Mouse (Mus musculus): Measurements from ENCODE around the gene Cela3b. TPM values are rescaled to one million over a fixed set of nuclear protein-coding genes. Genes with fewer than 3 reads are reported as not detected.

Gene Cela3b
- polyA plus RNA-seq, 1 experiment from 2014 or later, result not detected

DNA sequence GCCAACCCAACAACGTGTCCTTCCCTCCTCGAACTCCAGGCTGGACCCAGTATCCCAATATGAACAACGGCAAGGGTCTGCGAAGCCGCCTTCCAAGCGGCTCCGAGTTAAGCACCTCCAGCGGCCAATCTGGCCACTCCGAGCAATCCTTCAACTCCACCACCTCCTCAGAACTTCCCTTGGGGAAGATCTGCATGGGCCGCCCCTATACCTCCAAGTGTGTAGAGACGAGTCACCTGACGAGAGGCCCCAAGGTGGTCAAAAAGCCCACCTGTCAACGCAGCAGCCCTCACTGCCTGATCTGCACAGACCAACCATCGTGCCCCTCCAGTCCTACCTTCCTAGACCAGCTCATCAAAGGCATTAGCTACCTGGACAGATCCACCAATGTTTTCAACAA, 24.2 kb upstream of the Cela3b start:
- Histone ChIP-seq H3K27me3 (ENCODE audit: control insufficient read depth, insufficient read depth, low read depth, low read length) (no peaks in the 10 kb centered on the region), H3K36me3 (ENCODE audit: control insufficient read depth, insufficient read depth, low read length) (no peaks in the 10 kb centered on the region), H3K4me3 (ENCODE audit: low read depth, low read length) (no peak overlapping the region), H3K4me1 (ENCODE audit: control insufficient read depth, insufficient read depth, low read length) (no peaks in the 10 kb centered on the region), H3K9ac (ENCODE audit: low read depth, low read length) (no peak overlapping the region), H3K9me3 (replicated peaks; ENCODE audit: control insufficient read depth, low read length, poor library complexity, severe bottlenecking) (no peaks in the 10 kb centered on the region), H3K27ac (ENCODE audit: low read length) (no peak overlapping the region), H3K4me2 (ENCODE audit: low read length) (no peak overlapping the region)
- ATAC-seq, result no peak
- WGBS, result 89% methylated on average over 14 of the region's 14 CpGs

DNA sequence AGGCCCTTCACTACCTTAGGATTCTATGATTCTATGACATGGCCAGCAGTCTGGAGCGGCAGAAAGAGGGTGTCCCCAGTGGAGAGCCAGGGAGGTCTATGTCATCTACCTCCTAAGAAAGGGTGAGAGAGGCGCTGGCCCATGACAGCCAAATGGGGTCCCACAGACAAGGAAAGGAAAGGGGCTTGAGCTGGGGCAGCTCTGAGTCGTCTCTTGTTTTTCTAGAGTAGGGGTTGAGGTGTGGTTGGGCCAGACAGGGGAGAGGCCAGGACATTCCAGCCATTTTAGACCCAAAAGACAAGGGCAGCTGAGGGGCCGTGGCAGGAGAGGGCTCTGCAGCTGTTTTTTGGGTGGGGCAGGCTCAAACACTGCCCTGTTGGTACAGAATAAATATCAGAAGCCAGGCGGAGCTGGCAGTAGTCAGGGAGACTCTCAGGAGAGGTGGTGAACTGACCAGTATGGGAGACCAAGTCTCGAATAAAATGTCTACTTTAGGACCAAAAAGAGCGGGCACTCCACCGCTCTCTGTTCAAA, 23.0 kb upstream of the Cela3b start, which contains the start of gene 1700013G24Rik:
Gene 1700013G24Rik, plus strand, starts transcription at position 51 of the 534 bp plus-strand sequence.
- 80% methylated on average over 8 of the region's 8 CpGs for WGBS
- Histone ChIP-seq H3K27me3 (ENCODE audit: control insufficient read depth, insufficient read depth, low read depth, low read length) (no peaks in the 10 kb centered on the region), H3K27ac (ENCODE audit: low read length) (no peak within 1 kb of the TSS), H3K4me3 (ENCODE audit: low read depth, low read length) (no peak within 1 kb of the TSS), H3K36me3 (ENCODE audit: control insufficient read depth, insufficient read depth, low read length) (no peaks in the 10 kb centered on the region), H3K4me2 (ENCODE audit: low read length) (no peak within 1 kb of the TSS), H3K9me3 (replicated peaks; ENCODE audit: control insufficient read depth, low read length, poor library complexity, severe bottlenecking) (no peaks in the 10 kb centered on the region), H3K9ac (ENCODE audit: low read depth, low read length) (no peak within 1 kb of the TSS), H3K4me1 (ENCODE audit: control insufficient read depth, insufficient read depth, low read length) (no peaks in the 10 kb centered on the region)
- no peak for ATAC-seq

DNA sequence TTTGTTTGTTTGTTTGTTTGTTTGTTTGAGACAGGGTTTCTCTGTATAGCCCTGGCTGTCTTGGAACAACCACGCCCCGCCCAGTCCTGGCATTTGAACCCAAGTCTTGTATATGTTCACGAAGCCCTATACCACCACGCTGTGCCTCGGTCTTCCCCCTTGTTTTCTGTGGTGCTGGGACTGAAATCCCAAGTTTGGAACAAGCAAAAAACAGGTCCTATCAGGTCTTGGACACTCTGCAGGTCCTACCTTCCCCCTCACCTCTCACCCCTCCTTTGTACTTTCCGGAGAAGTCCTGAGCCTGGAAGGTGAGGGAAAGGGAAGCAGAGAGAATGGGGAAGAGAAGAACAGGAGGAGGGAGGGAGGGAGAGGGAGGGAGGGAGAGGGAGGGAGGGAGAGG, 21.9 kb upstream of the Cela3b start:
- Histone ChIP-seq H3K4me1 (ENCODE audit: control insufficient read depth, insufficient read depth, low read length) (no peaks in the 10 kb centered on the region), H3K9me3 (replicated peaks; ENCODE audit: control insufficient read depth, low read length, poor library complexity, severe bottlenecking) (no peaks in the 10 kb centered on the region), H3K4me2 (ENCODE audit: low read length) (no peak overlapping the region), H3K27ac (ENCODE audit: low read length) (no peak overlapping the region), H3K4me3 (ENCODE audit: low read depth, low read length) (no peak overlapping the region), H3K36me3 (ENCODE audit: control insufficient read depth, insufficient read depth, low read length) (no peaks in the 10 kb centered on the region), H3K9ac (ENCODE audit: low read depth, low read length) (no peak overlapping the region), H3K27me3 (ENCODE audit: control insufficient read depth, insufficient read depth, low read depth, low read length) (no peaks in the 10 kb centered on the region)
- no peak for ATAC-seq
- 98% methylated on average over 5 of the region's 6 CpGs for WGBS

DNA sequence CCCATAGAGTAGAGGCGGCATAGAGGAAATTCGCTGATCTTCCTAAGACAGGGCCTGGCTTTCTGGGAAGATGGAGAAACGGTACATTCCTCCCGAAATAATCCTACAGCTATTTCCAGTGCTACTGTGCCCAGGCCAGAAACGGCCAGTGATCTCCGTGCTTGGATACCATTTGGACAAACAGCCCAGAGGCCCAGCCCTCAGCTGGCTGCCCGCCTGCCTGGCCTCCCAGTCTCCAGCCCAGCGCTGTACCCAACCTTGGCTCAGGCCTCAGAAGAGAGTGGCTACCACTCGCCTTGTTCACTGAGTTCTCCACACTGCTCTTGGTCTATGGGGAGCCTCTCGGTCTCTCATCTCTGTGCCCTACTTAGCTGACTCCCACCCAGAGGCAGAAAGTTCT, 19.4 kb upstream of the Cela3b start:
- Histone ChIP-seq H3K27me3 (ENCODE audit: control insufficient read depth, insufficient read depth, low read depth, low read length) (no peaks in the 10 kb centered on the region), H3K4me3 (ENCODE audit: low read depth, low read length) (no peak overlapping the region), H3K4me1 (ENCODE audit: control insufficient read depth, insufficient read depth, low read length) (no peaks in the 10 kb centered on the region), H3K9me3 (replicated peaks; ENCODE audit: control insufficient read depth, low read length, poor library complexity, severe bottlenecking) (no peaks in the 10 kb centered on the region), H3K9ac (ENCODE audit: low read depth, low read length) (no peak overlapping the region), H3K4me2 (ENCODE audit: low read length) (no peak overlapping the region), H3K36me3 (ENCODE audit: control insufficient read depth, insufficient read depth, low read length) (no peaks in the 10 kb centered on the region), H3K27ac (ENCODE audit: low read length) (no peak overlapping the region)
- 88% methylated on average over 10 of the region's 10 CpGs for WGBS
- ATAC-seq, result no peak

DNA sequence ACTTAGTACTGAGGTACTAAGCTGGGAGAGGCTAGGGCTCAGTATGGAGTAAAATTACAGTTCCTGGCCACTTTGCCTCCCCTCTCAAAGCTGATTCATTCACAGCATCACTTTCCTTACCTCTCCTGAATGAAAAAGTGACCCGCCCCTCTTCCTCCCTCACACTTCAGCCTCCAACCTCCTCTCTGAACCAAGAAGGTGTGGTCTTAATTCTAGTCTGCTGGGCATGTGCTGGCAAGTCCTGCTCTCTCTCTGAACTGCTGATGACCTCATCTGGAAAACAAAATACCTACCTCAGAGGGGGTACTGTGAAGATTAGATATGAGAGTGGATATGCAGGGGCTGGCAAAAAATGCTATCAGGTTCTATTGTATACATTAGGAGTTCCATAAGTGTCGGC, 18.8 kb upstream of the Cela3b start:
- Histone ChIP-seq H3K4me3 (ENCODE audit: low read depth, low read length) (no peak overlapping the region), H3K36me3 (ENCODE audit: control insufficient read depth, insufficient read depth, low read length) (no peaks in the 10 kb centered on the region), H3K9ac (ENCODE audit: low read depth, low read length) (no peak overlapping the region), H3K27me3 (ENCODE audit: control insufficient read depth, insufficient read depth, low read depth, low read length) (no peaks in the 10 kb centered on the region), H3K27ac (ENCODE audit: low read length) (no peak overlapping the region), H3K4me2 (ENCODE audit: low read length) (no peak overlapping the region), H3K9me3 (replicated peaks; ENCODE audit: control insufficient read depth, low read length, poor library complexity, severe bottlenecking) (no peaks in the 10 kb centered on the region), H3K4me1 (ENCODE audit: control insufficient read depth, insufficient read depth, low read length) (no peaks in the 10 kb centered on the region)
- WGBS, result 75% methylated on average over 2 of the region's 2 CpGs
- ATAC-seq, result no peak

DNA sequence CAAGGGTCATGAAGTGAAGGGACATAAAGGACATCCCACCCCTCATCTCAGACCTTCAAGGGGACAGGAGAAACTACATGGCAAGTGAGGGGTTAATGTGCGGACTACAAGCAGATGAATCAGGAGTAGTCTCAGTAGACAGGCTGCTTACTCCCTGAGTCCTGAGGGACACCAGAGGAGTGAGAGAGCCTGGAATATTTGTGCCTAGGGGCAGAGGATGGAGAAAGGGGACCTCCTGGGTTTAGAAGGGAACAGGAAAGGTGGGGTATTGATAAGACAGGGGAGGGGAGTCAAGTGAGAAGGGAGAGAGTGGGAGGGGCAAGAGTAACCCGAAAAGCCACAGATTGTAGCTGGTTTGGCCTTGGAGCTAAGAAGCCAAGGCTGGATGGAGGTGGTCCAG, 18.3 kb upstream of the Cela3b start:
- Histone ChIP-seq H3K4me1 (ENCODE audit: control insufficient read depth, insufficient read depth, low read length) (no peaks in the 10 kb centered on the region), H3K4me2 (ENCODE audit: low read length) (no peak overlapping the region), H3K36me3 (ENCODE audit: control insufficient read depth, insufficient read depth, low read length) (no peaks in the 10 kb centered on the region), H3K27ac (ENCODE audit: low read length) (no peak overlapping the region), H3K9me3 (replicated peaks; ENCODE audit: control insufficient read depth, low read length, poor library complexity, severe bottlenecking) (no peaks in the 10 kb centered on the region), H3K4me3 (ENCODE audit: low read depth, low read length) (no peak overlapping the region), H3K27me3 (ENCODE audit: control insufficient read depth, insufficient read depth, low read depth, low read length) (no peaks in the 10 kb centered on the region), H3K9ac (ENCODE audit: low read depth, low read length) (no peak overlapping the region)
- WGBS, result 57% methylated on average over 2 of the region's 2 CpGs
- ATAC-seq, result no peak

DNA sequence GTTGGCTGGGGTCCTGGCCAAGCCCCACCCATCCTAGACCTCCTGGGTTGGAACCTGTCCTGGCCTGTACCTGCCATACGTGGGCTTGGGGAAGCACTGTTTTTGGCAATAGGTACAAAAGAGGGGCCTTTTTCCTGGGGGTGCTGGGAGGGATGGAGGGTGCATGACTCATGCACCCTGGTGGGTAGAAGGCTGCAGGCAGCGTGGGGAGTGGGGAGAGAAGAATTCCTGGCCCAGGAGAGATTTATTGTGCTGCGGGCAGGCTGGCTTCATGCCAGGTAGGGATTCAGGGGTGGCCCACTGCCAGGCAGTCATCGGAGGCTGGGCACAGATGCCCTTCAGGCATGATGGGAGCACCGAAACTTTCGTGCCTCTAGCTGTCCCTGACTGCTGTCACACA, 17.9 kb upstream of the Cela3b start:
- Histone ChIP-seq H3K4me2 (ENCODE audit: low read length) (no peak overlapping the region), H3K27me3 (ENCODE audit: control insufficient read depth, insufficient read depth, low read depth, low read length) (no peaks in the 10 kb centered on the region), H3K9me3 (replicated peaks; ENCODE audit: control insufficient read depth, low read length, poor library complexity, severe bottlenecking) (no peaks in the 10 kb centered on the region), H3K4me1 (ENCODE audit: control insufficient read depth, insufficient read depth, low read length) (no peaks in the 10 kb centered on the region), H3K4me3 (ENCODE audit: low read depth, low read length) (no peak overlapping the region), H3K9ac (ENCODE audit: low read depth, low read length) (no peak overlapping the region), H3K36me3 (ENCODE audit: control insufficient read depth, insufficient read depth, low read length) (no peaks in the 10 kb centered on the region), H3K27ac (ENCODE audit: low read length) (no peak overlapping the region)
- 40% methylated on average over 6 of the region's 6 CpGs for WGBS
- ATAC-seq, result no peak

DNA sequence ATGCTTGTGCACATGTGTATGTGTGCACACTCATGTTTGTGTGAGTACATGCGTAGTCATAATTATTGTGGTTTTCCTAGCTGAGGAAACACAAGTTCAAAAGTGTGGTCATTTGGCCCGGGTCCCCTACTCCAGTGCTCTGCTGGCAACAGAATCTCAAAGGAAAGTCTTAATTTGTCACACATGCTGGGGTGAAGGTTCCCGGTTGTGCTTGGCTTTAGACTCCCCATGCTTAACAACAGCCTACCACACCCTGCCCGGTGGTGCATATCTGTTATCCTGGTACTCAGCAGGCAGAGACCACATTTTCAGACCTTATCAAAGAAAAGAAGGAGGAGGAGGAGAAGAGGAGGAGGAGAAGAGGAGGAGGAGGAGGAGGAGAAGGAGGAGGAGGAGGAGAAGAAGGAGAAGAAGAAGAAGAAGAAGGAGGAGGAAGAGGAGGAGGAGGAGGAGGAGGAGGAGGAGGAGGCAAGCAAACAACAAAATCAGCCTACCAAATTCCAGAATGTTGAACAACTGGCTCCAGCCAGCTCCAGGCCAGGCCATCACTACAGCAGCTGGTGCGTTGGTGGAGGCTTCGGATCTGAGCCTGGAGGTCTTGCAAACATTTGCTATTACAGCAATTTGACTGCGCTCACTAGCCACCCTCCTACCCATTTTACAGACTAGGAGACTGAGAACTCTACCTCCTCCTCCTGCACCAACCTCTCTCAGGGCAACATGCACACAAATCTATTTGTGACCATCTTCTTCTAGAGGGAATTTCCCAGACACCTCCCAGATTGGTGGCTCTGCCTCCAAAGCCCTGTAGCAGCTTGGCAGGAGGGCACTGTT, 17.2 kb upstream of the Cela3b start:
- Histone ChIP-seq H3K36me3 (ENCODE audit: control insufficient read depth, insufficient read depth, low read length) (no peaks in the 10 kb centered on the region), H3K9me3 (replicated peaks; ENCODE audit: control insufficient read depth, low read length, poor library complexity, severe bottlenecking) (no peaks in the 10 kb centered on the region), H3K4me1 (ENCODE audit: control insufficient read depth, insufficient read depth, low read length) (no peaks in the 10 kb centered on the region), H3K4me3 (ENCODE audit: low read depth, low read length) (no peak overlapping the region), H3K4me2 (ENCODE audit: low read length) (no peak overlapping the region), H3K27me3 (ENCODE audit: control insufficient read depth, insufficient read depth, low read depth, low read length) (no peaks in the 10 kb centered on the region), H3K27ac (ENCODE audit: low read length) (no peak overlapping the region), H3K9ac (ENCODE audit: low read depth, low read length) (no peak overlapping the region)
- WGBS, result 74% methylated on average over 7 of the region's 7 CpGs
- ATAC-seq, result no peak

DNA sequence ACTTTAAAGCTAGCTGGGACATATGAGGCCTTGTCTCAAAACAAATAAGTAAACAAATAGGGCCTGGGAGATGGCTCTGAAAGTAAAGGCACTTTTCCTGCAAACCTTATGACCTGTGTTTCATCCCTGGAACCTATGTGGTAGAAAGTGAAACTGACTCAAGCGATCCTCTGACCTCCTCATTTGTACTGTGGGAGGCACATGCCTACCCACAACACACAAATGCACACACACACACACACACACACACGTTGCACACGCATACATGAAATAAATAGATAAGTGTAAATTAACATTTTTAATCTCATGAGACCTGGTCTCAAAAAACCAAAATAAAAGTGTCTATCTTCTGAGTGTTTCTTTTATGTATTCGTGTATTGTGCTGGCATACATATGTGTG, 15.5 kb upstream of the Cela3b start:
- H3K9ac ChIP-seq (ENCODE audit: low read depth, low read length), result no peak overlapping the region
- H3K4me3 ChIP-seq (ENCODE audit: low read depth, low read length), result no peak overlapping the region
- no peak for ATAC-seq
- H3K4me1 ChIP-seq (ENCODE audit: control insufficient read depth, insufficient read depth, low read length), result no peaks in the 10 kb centered on the region
- 94% methylated on average over 4 of the region's 4 CpGs for WGBS
- H3K9me3 ChIP-seq (replicated peaks; ENCODE audit: control insufficient read depth, low read length, poor library complexity, severe bottlenecking), result no peaks in the 10 kb centered on the region
- no peaks in the 10 kb centered on the region for H3K27me3 ChIP-seq (ENCODE audit: control insufficient read depth, insufficient read depth, low read depth, low read length)
- H3K4me2 ChIP-seq (ENCODE audit: low read length), result no peak overlapping the region
- no peaks in the 10 kb centered on the region for H3K36me3 ChIP-seq (ENCODE audit: control insufficient read depth, insufficient read depth, low read length)
- no peak overlapping the region for H3K27ac ChIP-seq (ENCODE audit: low read length)

All from midbrain, embryonic 16.5 days (tissue).